Comparison of ENCODE assay signal across 8 mouse cellular contexts in the genomic region with DNA sequence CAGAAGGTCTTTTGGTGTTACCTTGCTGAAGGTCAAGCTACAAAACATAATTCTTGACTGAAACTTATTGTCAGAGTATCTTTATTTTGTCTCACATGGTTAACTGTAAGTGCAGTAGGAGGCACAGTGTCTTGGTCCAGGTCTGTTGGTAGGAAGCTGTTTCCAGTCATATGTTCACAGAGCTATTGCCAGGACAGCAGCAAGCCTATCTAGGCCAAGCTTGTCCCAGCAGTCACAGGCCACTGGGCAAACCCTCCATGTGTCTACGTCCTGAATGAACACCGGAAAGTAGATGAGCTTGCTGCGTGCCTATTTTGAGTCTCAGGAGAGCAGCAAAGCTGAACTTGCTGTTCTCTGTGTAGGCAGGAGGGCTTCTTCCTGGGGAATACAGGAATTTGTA. TPM values are rescaled to one million over a fixed set of nuclear protein-coding genes. Genes with fewer than 3 reads are reported as not detected.
DNase-seq lines count a peak whose midpoint lies in the region; ATAC-seq and TF ChIP-seq lines count a peak whose summit lies in the region.
"Not testable (repeated sequence)": the region's sequence is repeated elsewhere in the genome, so short reads cannot be mapped to it uniquely, and the experiment has no call there.
"Had no signal": no experiment of that assay in that cellular context is flagged by ENCODE, and none has a peak within 500 bp of the region (broad histone marks: within the 10 kb centered on the region; RNA-seq: fewer than 3 reads in every experiment).

No protein-coding gene starts in this region.

- TF ChIP-seq CTCF in testis, adult 2 months (IDR thresholded peaks at IDR 0.05; ENCODE audit: control insufficient read depth, insufficient read depth, insufficient replicate concordance, low read depth, low read length) = not testable (repeated sequence)

- peak; percentile 42 to 48 for DNase-seq in cerebellum, adult 18-20 months
- DNase-seq in cerebellum, adult 8-10 months = peak; percentile 26
- DNase-seq in cerebellum, adult 9-11 months = peak; percentile 57
- peak; percentile 12 to 19 for DNase-seq in cerebellum, postnatal 14 days
- peak; percentile 7 to 10 for DNase-seq in cerebellum, postnatal 36 days

- TF ChIP-seq POLR2A in testis, adult 2 months (IDR thresholded peaks at IDR 0.05; ENCODE audit: control insufficient read depth, low read depth, low read length) = not testable (repeated sequence)

- not testable (repeated sequence) for H3K4me1 ChIP-seq in testis, adult 2 months (ENCODE audit: control insufficient read depth, insufficient read depth, low read length)

- ATAC-seq in cerebellum, adult (ENCODE audit: insufficient number of reproducible peaks, low FRiP score, low TSS enrichment) = peak; percentile 66

- H3K36me3 ChIP-seq in testis, adult 2 months (ENCODE audit: control insufficient read depth, insufficient read depth, low read length) = not testable (repeated sequence)

- peak overlapping the region; percentile 63 for H3K4me3 ChIP-seq in testis, adult 2 months (ENCODE audit: control insufficient read depth, low read depth, low read length)

- not testable (repeated sequence) for H3K27ac ChIP-seq in testis, adult 2 months (ENCODE audit: control insufficient read depth, insufficient read depth, low read depth, low read length)

- H3K27me3 ChIP-seq in testis, adult 2 months (ENCODE audit: control insufficient read depth, insufficient read depth, low read length) = not testable (repeated sequence)

RNA-seq across cellular contexts. Expression of a gene that starts 29.8 kb away (rescaled TPM):
- polyA plus RNA-seq in testis, adult 2 months (2012; rRNA removed) = 0.47 TPM in 2 replicates
- polyA plus RNA-seq: adrenal gland, adult 2 months had no signal
